Mouse (Mus musculus): ENCODE data around the gene Adnp. TPM values are rescaled to one million over a fixed set of nuclear protein-coding genes. Genes with fewer than 3 reads are reported as not detected.
"Not testable (repeated sequence)": the region's sequence is repeated elsewhere in the genome, so short reads cannot be mapped to it uniquely, and the experiment has no call there.

Adnp gene
- polyA plus RNA-seq, 1 experiment from 2014 or later = 3.5 TPM

DNA sequence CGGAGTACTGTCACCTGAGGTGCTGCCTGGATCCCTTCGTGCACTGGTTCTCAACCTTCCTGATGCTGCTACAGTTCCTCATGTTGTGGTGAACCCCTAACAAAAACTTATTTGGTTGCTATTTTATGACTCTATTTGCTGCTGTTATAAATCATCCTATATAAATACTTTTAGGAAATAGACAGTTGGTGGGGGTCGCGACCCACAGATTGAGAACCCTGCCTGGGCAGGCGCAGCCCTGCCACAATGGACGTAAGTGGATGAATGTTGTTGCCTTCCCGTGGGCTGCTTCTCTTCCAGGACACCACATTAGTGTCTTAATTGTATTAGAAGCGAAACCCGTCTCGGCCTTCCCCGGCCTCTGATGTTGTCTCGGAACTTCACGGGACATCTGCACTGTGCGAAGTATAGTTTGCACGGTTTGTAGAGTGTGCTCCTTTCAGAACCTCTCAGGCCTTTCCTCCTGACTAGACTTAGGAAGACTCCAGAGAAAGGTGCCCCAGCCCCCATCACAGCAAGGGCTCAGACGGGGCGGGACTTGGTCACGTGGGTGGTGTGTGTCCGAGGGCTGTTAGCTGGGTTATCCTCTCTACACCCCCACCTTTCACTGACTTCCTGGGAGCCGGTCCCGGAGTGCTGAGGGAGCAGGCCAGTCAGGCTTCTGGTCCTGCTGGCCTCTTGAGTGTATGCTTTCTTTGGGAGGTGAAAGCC, 40.0 kb downstream of the Adnp start:
- Histone ChIP-seq H3K27ac (no peak overlapping the region), H3K9ac (no peak overlapping the region), H3K4me3 (no peak overlapping the region), H3K4me1 (replicated peaks) (peaks cover 23% of the 10 kb centered on the region), H3K4me2 (no peak overlapping the region), H3K36me3 (no peaks in the 10 kb centered on the region), H3K9me3 (no peaks in the 10 kb centered on the region), H3K27me3 (peaks cover 6% of the 10 kb centered on the region; the same call in 1 of the 2 replicates)
- 55% methylated on average over 21 of the region's 21 CpGs for WGBS
- no peak for ATAC-seq (ENCODE audit: low FRiP score)

DNA sequence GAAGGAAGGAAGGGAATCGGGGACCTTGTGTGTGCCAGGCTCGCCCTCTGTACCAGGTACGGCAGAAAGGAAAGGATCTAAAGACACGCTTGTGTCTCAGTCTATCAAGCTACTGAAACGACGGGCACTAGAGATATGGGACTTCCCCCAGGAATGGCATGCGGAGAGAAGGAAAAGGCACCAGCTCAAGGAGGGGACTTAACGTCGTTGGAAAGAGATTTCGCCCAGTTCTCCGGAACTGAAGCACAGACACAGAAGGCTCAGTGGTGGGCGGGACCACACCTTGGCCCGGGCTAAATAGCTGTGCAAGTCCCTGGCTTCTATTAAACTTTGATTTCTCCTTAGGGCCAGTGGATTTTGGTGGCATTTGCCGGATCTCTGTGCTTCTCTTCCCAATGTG, 44.9 kb downstream of the Adnp start:
- Histone ChIP-seq H3K27ac (no peak overlapping the region), H3K4me3 (peak overlapping the region; percentile 12), H3K27me3 (peaks cover 22% of the 10 kb centered on the region), H3K36me3 (no peaks in the 10 kb centered on the region), H3K4me2 (peak overlapping the region; percentile 41), H3K4me1 (replicated peaks) (peaks cover 29% of the 10 kb centered on the region), H3K9me3 (no peaks in the 10 kb centered on the region), H3K9ac (peak overlapping the region; percentile 49; the same call in 1 of the 2 replicates)
- no peak for ATAC-seq (ENCODE audit: low FRiP score)
- 12% methylated on average over 14 of the region's 14 CpGs for WGBS

DNA sequence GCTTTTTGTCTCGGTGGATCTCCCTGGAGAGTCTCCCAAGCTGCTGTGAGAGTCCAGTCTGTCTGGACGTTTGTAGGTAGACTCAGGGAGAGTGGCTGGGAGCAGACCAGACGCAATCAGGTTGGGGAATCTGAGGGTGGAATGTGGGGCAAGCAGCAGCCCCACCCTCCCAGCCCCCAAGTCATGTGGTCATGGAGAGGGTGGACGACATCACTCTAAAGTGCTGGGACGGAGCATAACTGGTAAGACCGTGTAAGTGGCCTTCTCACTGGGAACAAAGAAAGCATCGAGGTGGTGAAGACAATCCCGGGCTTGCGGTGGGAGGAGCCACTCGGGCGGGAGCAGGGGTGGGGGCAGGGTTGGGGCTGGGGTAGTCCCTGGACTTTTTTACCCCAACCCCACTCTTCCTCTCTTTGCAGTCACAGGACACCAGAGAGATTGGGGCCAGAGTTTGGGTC, 45.4 kb downstream of the Adnp start:
- no peaks in the 10 kb centered on the region for H3K36me3 ChIP-seq
- 3% methylated on average over 11 of the region's 11 CpGs for WGBS
- H3K27me3 ChIP-seq = peaks cover 24% of the 10 kb centered on the region
- peak overlapping the region; percentile 41 for H3K4me2 ChIP-seq
- H3K9me3 ChIP-seq = no peaks in the 10 kb centered on the region
- H3K4me1 ChIP-seq (replicated peaks) = peaks cover 29% of the 10 kb centered on the region
- H3K9ac ChIP-seq = peak overlapping the region; percentile 49; the same call in 1 of the 2 replicates
- ATAC-seq (ENCODE audit: low FRiP score) = peak; percentile 30; the same call in 1 of the 2 replicates
- H3K27ac ChIP-seq = no peak overlapping the region
- H3K4me3 ChIP-seq = peak overlapping the region; percentile 12

DNA sequence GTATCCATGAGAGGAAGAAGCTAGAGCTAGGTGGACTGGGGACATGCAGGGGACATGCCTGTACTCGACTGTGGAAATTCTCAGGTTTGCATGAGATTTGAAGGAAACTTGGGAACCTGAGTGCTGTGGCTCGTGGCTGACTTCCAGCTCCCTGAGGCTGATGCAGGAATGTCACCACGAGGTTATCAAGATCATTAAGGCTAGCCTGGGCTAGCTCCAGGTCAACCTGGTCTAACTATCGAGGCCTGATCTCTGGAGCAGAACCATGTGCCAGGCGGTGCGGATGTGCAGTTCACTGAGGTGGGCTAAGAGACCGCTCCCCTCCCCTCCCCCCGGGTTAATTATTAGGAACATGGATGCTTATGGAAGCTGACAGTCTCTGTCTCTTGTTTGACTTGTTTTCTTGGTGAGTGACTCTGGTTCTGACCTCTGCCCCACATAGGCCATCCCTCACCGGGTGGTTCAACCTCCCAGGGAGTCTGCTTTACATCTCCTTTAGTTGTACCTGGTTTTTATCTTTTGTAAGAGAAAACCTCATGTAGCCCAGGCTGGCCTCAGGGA, 46.5 kb downstream of the Adnp start:
- no peak for ATAC-seq (ENCODE audit: low FRiP score)
- no peak overlapping the region for H3K4me3 ChIP-seq

DNA sequence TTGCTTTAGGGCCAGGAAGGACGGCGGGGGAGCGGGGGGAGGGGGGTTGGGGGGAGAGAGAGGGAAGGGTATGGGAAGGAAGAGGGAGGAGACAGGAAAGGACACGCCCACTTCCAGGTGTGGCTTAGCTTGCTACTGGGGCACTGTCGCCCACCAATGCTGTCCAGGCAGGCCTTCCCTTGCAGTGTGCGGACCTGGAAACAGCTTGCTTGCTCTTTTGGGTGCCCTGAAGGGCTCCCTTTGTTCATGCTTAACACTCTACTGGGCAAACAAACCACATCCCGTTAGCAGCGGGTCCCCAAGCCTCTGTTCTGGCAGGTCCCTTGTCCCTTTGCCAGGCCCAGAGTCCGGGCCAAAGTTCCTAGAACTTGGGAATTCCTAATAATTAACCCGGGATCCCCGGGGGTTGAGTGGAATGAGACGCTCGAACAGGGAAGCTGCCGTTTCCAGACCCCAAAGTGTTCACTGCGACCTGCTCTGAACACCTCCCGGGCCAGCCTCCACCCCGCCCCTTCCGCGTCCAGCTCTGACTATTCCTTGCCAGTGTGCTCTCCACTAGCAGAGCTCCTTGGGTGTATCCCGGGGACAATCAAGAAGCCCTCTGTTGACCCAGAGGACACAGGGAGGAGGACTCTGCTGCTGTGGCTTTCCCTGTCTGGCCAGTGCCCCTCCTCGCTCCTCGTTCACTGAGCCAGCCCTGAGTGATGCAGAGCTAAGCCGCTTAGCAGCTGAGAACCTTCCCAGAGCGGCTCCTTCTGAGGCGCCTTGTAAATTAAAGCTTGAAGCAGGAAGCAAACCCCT, 47.8 kb downstream of the Adnp start:
- Histone ChIP-seq H3K9ac (peak overlapping the region; percentile 53; the same call in 1 of the 2 replicates), H3K4me1 (replicated peaks) (peaks cover 43% of the 10 kb centered on the region), H3K4me2 (peak overlapping the region; percentile 44), H3K4me3 (peak overlapping the region; percentile 14), H3K36me3 (no peaks in the 10 kb centered on the region), H3K9me3 (no peaks in the 10 kb centered on the region), H3K27ac (peak overlapping the region; percentile 52; the same call in 1 of the 2 replicates), H3K27me3 (peaks cover 24% of the 10 kb centered on the region)
- ATAC-seq (ENCODE audit: low FRiP score) = no peak
- WGBS = 4% methylated on average over 25 of the region's 25 CpGs

More for the DNA sequence above, 46.5 kb downstream of the Adnp start:
- peaks cover 31% of the 10 kb centered on the region for H3K4me1 ChIP-seq (replicated peaks)
- H3K9ac ChIP-seq = no peak overlapping the region
- peaks cover 24% of the 10 kb centered on the region for H3K27me3 ChIP-seq
- no peak overlapping the region for H3K4me2 ChIP-seq
- WGBS = 87% methylated on average over 9 of the region's 9 CpGs
- H3K9me3 ChIP-seq = no peaks in the 10 kb centered on the region
- H3K36me3 ChIP-seq = no peaks in the 10 kb centered on the region
- no peak overlapping the region for H3K27ac ChIP-seq

DNA sequence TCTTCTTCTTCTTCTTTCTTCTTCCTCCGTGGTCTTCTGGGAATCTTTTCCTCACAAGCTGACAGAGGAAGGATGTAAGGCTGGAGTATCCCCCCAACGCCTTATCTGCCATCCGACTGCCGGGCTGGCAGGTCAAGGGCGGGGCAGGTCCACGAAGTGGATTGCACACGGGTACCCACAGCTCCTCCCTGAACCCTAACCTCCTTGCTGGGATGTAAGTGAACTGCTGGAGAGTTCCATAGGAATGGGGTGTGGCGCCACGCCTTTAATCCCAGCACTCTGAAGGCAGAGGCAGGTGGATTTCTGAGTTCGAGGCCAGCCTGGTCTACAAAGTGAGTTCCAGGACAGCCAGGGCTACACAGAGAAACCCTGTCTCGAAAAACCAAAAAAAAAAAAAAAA, 48.9 kb downstream of the Adnp start:
- H3K4me3 ChIP-seq; H3K4me2 ChIP-seq; H3K27ac ChIP-seq; H3K9ac ChIP-seq; H3K36me3 ChIP-seq; ATAC-seq (ENCODE audit: low FRiP score); H3K9me3 ChIP-seq: not testable (repeated sequence)
- H3K27me3 ChIP-seq = peaks cover 21% of the 10 kb centered on the region
- peaks cover 45% of the 10 kb centered on the region for H3K4me1 ChIP-seq (replicated peaks)
- 57% methylated on average over 11 of the region's 11 CpGs for WGBS

DNA sequence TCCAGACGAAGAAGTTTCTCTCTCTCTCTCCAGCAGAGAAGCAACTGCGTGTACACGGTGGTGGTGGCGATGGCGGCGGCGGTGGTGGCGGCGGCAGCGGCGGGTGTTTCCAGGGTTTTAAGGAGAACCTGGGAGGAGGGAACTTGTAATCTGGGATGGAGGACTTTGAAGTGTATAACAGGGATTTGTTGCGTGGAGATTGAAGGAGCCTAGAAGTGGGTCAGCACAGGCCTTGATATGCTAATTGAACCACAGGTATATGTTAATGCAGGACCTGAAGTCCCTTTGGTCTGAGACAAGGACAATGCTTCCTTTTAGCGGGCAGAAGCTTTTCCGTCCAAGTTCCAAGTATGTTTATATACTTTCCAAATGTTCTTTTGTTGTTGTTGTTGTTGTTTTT, 50.6 kb downstream of the Adnp start:
- Histone ChIP-seq H3K9ac (no peak overlapping the region), H3K4me1 (replicated peaks) (peaks cover 34% of the 10 kb centered on the region), H3K4me3 (no peak overlapping the region), H3K4me2 (no peak overlapping the region), H3K9me3 (no peaks in the 10 kb centered on the region), H3K27me3 (peaks cover 18% of the 10 kb centered on the region; the same call in 1 of the 2 replicates), H3K27ac (no peak overlapping the region), H3K36me3 (no peaks in the 10 kb centered on the region)
- no peak for ATAC-seq (ENCODE audit: low FRiP score)
- WGBS = 29% methylated on average over 14 of the region's 14 CpGs

DNA sequence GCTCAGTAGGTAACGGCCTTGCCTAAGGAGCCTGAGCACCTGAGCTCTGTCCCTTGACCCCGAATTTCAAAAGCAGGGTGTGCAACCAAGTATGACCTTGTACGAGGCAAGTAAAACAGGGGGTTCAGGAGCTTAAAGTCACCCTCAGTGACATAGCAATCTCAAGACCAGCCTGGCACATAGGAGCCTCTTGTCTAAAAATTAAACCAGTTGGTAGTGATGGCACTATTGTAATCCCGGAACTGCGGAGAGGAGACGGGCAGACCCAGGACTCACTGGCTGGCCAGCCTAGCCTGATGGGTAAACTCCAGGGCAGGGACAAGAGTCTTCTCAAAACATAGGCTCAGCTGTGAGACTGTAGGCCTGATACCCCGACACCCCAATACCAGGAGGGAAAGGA, 51.2 kb downstream of the Adnp start:
- no peak overlapping the region for H3K4me2 ChIP-seq

DNA sequence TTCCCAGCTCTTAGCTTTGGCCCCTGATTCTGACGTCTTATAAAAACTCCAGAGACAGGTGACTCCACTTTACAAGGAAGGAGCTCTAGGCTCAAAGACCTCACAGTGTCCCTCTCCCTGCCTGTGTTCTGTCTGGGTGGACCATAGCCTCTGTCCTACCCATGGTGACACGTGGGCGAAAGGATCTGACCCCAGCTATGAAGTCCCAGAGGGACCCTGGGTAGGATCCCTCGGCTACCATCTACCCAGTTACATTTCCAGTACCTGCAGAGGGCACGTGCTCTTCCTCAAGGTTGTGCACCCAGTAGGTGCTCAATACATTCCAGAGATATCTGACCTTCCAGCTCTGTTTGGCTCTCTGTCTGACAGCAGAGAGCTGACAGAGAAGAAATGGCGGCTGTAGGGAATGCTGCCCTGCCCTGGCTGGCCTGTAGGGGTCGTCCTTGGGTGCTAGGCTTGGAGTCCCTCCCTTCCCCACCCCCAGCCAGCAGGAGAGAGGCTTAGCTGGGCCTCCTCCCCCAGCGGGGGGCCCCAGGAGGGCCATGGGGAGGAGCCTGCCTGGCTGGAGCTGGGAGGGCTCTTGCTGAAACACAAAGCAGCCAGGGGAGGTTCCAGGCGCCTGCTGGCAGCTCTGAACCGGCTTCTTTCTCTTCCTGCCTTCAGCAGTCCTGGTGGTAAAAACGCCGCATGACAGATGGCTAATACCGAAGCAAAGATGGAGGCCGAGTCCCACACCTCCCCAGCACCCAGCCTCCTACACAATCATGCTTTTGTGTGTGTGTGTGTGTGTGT, 52.6 kb downstream of the Adnp start:
- Histone ChIP-seq H3K4me2 (peak overlapping the region; percentile 2; the same call in 1 of the 2 replicates), H3K4me3 (no peak overlapping the region), H3K27me3 (0 out of 2 replicates have a peak, but pooled peaks cover 7% of the 10 kb centered on the region), H3K9ac (no peak overlapping the region), H3K9me3 (no peaks in the 10 kb centered on the region), H3K27ac (peak overlapping the region; percentile 82), H3K36me3 (no peaks in the 10 kb centered on the region), H3K4me1 (replicated peaks) (peaks cover 25% of the 10 kb centered on the region)
- 22% methylated on average over 14 of the region's 14 CpGs for WGBS
- ATAC-seq (ENCODE audit: low FRiP score) = peak; percentile 82

More for the DNA sequence above, 51.2 kb downstream of the Adnp start:
- Histone ChIP-seq H3K4me1 (replicated peaks) (peaks cover 31% of the 10 kb centered on the region), H3K4me3 (no peak overlapping the region), H3K36me3 (no peaks in the 10 kb centered on the region), H3K27ac (0 out of 2 replicates have a peak overlapping the region, but pooled peaks have one; percentile 12), H3K9me3 (no peaks in the 10 kb centered on the region), H3K27me3 (peaks cover 18% of the 10 kb centered on the region; the same call in 1 of the 2 replicates), H3K9ac (no peak overlapping the region)
- 88% methylated on average over 7 of the region's 7 CpGs for WGBS
- no peak for ATAC-seq (ENCODE audit: low FRiP score)

DNA sequence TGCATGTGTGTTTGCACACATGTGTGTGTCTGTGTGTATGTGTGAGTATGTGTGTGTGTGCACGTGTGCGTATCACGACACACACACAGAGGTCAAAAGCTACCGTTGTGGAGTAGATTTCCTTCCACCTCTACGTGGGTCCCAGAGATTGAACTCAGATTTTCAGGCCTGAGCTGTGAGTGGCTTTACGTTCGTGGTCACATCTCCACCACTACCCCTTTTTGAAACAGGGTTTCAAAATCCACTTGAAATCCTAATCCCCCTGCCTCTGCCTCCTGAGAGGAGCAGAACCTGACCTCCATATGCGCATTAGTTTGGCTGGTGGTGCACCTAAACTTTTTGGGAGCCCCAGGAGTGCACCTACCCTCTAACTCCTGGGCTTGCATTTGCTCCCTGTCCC, 57.7 kb downstream of the Adnp start:
- Histone ChIP-seq H3K36me3 (no peaks in the 10 kb centered on the region), H3K9ac (no peak overlapping the region), H3K4me1 (replicated peaks) (peaks cover 9% of the 10 kb centered on the region), H3K27me3 (no peaks in the 10 kb centered on the region), H3K27ac (no peak overlapping the region), H3K4me3 (no peak overlapping the region), H3K4me2 (no peak overlapping the region), H3K9me3 (no peaks in the 10 kb centered on the region)
- no peak for ATAC-seq (ENCODE audit: low FRiP score)
- WGBS = 91% methylated on average over 8 of the region's 8 CpGs

DNA sequence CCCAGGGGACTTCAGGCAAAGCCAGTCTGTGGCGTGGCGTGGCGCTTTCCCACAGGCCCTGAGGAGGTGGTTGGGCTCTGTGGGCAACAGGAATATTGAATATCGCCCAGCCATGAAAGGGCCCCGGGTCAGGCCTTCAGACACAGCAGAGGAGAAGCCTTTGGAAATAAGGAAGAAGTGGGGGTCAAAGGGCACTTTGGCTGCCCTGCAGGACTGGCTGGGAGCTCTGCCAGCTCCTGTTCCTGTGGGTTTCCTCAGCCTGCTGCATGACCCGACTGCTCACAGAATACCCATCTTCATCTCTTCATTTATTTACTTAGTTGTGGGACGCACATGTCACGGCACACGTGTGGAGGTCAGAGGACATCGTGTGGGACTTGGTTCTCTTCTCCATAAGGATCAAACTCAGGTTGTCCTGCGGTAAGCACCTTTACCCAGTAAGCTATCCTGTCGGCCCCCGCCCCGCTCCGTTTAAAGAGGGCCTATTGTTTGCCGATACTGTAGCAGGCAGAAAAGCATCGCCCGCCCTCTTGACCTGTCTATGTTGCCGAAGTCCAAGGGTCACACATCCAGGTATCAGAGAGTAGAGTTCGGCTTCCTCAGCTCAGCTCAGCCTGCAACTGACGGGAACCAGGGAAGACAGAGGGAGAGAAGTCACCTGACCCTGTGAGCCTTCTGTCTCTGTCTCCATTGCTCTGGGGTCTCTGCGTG, 59.0 kb downstream of the Adnp start:
- Histone ChIP-seq H3K36me3 (no peaks in the 10 kb centered on the region), H3K4me3 (no peak overlapping the region), H3K4me2 (no peak overlapping the region), H3K9me3 (no peaks in the 10 kb centered on the region), H3K9ac (no peak overlapping the region), H3K27me3 (no peaks in the 10 kb centered on the region), H3K4me1 (replicated peaks) (peaks cover 16% of the 10 kb centered on the region), H3K27ac (no peak overlapping the region)
- WGBS = 67% methylated on average over 22 of the region's 22 CpGs
- ATAC-seq (ENCODE audit: low FRiP score) = no peak
